Mouse (Mus musculus) E14TG2a.4 (cell line): ENCODE measurements around the gene Nacc1.

Experiments used
- H3K27me3 ChIP-seq: 2 replicates; pipeline ENCODE4 v1.6.1; 2014; ENCODE audit warnings: low read length, control low read depth; ENCODE audit not compliant: insufficient read depth
- H3K36me3 ChIP-seq: 2 replicates; pipeline ENCODE4 v1.6.1; 2014; ENCODE audit warnings: low read length, control low read depth; ENCODE audit not compliant: insufficient read depth
- H3K4me1 ChIP-seq: replicated peaks from 2 replicates; pipeline ENCODE4 v1.6.1; 2014; ENCODE audit warnings: low read depth, low read length, control low read depth
- H3K4me3 ChIP-seq: replicated peaks from 2 replicates; pipeline ENCODE4 v1.5.1; 2014; ENCODE audit warnings: mild to moderate bottlenecking, low read length
- H3K9me3 ChIP-seq: 2 replicates; pipeline ENCODE4 v1.6.1; 2014; ENCODE audit warnings: low read length, control low read depth
- CTCF ChIP-seq: conservative IDR thresholded peaks from 2 replicates; pipeline ENCODE4 v1.5.1; 2014; ENCODE audit warnings: low read length
- NANOG ChIP-seq: IDR thresholded peaks from 2 replicates; pipeline ENCODE4 v1.6.1; 2014; ENCODE audit warnings: borderline replicate concordance, low read length, mixed read lengths
- POU5F1 ChIP-seq: IDR thresholded peaks from 2 replicates; pipeline ENCODE4 v1.6.1; 2014; ENCODE audit warnings: low read length, borderline replicate concordance

The Nacc1 gene

GRCm38 (mm10) chr8:84687705-84688100 lies at the start of gene Nacc1:
TSS of gene Nacc1 (minus strand) at chr8:84687862.
- H3K4me3 ChIP-seq: peak within 1 kb of the TSS; percentile 97
- TF ChIP-seq NANOG: no peak
- no peak for TF ChIP-seq POU5F1
- TF ChIP-seq CTCF: no peak

GRCm38 (mm10) chr8:84736521-84736920 lies 48.9 kb upstream of the Nacc1 start:
- peaks cover 46% of the 10 kb centered on the region for H3K4me1 ChIP-seq
- TF ChIP-seq CTCF: no peak
- TF ChIP-seq NANOG: no peak
- TF ChIP-seq POU5F1: no peak
- no peaks in the 10 kb centered on the region for H3K9me3 ChIP-seq
- H3K27me3 ChIP-seq: peaks cover 92% of the 10 kb centered on the region
- H3K36me3 ChIP-seq: no peaks in the 10 kb centered on the region
- H3K4me3 ChIP-seq: no peak overlapping the region

More at GRCm38 (mm10) chr8:84687705-84688100, at the start of gene Nacc1:
- H3K4me1 ChIP-seq: peaks cover 67% of the 10 kb centered on the region
- H3K27me3 ChIP-seq: no peaks in the 10 kb centered on the region
- no peaks in the 10 kb centered on the region for H3K9me3 ChIP-seq
- H3K36me3 ChIP-seq: peaks cover 59% of the 10 kb centered on the region

GRCm38 (mm10) chr8:84735597-84735996 lies 47.9 kb upstream of the Nacc1 start:
- peaks cover 89% of the 10 kb centered on the region for H3K27me3 ChIP-seq
- H3K4me1 ChIP-seq: peaks cover 45% of the 10 kb centered on the region
- no peaks in the 10 kb centered on the region for H3K36me3 ChIP-seq
- no peak overlapping the region for H3K4me3 ChIP-seq
- TF ChIP-seq CTCF (no peak), NANOG (no peak), POU5F1 (no peak)
- H3K9me3 ChIP-seq: no peaks in the 10 kb centered on the region

GRCm38 (mm10) chr8:84734680-84735079 lies 47.0 kb upstream of the Nacc1 start:
- Histone ChIP-seq H3K9me3 (no peaks in the 10 kb centered on the region), H3K27me3 (peaks cover 79% of the 10 kb centered on the region), H3K4me1 (peaks cover 44% of the 10 kb centered on the region), H3K4me3 (no peak overlapping the region), H3K36me3 (no peaks in the 10 kb centered on the region)
- TF ChIP-seq CTCF: no peak
- TF ChIP-seq NANOG: no peak
- TF ChIP-seq POU5F1: no peak

- H3K9me3 ChIP-seq: no peaks in the 10 kb centered on the region
- H3K4me3 ChIP-seq: no peak overlapping the region
- TF ChIP-seq CTCF (no peak), POU5F1 (no peak), NANOG (no peak)
- H3K27me3 ChIP-seq: peaks cover 72% of the 10 kb centered on the region
- H3K4me1 ChIP-seq: peaks cover 42% of the 10 kb centered on the region
- H3K36me3 ChIP-seq: no peaks in the 10 kb centered on the region
These were observed 46.3 kb upstream of the Nacc1 start for GRCm38 (mm10) chr8:84733959-84734358.

GRCm38 (mm10) chr8:84732996-84733395 lies 45.3 kb upstream of the Nacc1 start:
- Histone ChIP-seq H3K27me3 (peaks cover 69% of the 10 kb centered on the region), H3K36me3 (no peaks in the 10 kb centered on the region), H3K4me1 (peaks cover 33% of the 10 kb centered on the region), H3K4me3 (no peak overlapping the region), H3K9me3 (no peaks in the 10 kb centered on the region)
- TF ChIP-seq CTCF: no peak
- no peak for TF ChIP-seq NANOG
- TF ChIP-seq POU5F1: no peak

- H3K4me1 ChIP-seq: peaks cover 28% of the 10 kb centered on the region
- H3K36me3 ChIP-seq: no peaks in the 10 kb centered on the region
- no peak for TF ChIP-seq NANOG
- TF ChIP-seq CTCF: no peak
- TF ChIP-seq POU5F1: no peak
- peaks cover 66% of the 10 kb centered on the region for H3K27me3 ChIP-seq
- no peak overlapping the region for H3K4me3 ChIP-seq
- no peaks in the 10 kb centered on the region for H3K9me3 ChIP-seq
These were observed 44.9 kb upstream of the Nacc1 start for GRCm38 (mm10) chr8:84732545-84732944.

GRCm38 (mm10) chr8:84731371-84732177 lies 43.9 kb upstream of the Nacc1 start:
- no peaks in the 10 kb centered on the region for H3K9me3 ChIP-seq
- H3K36me3 ChIP-seq: no peaks in the 10 kb centered on the region
- TF ChIP-seq NANOG (no peak), POU5F1 (no peak), CTCF (no peak)
- H3K27me3 ChIP-seq: peaks cover 60% of the 10 kb centered on the region
- no peak overlapping the region for H3K4me3 ChIP-seq
- peaks cover 26% of the 10 kb centered on the region for H3K4me1 ChIP-seq
